Mouse (Mus musculus): ENCODE data around the gene Ipcef1. TPM values are rescaled to one million over a fixed set of nuclear protein-coding genes. Genes with fewer than 3 reads are reported as not detected.

The Ipcef1 gene
- polyA plus RNA-seq, 1 experiment from 2014 or later = 1.1 TPM

DNA sequence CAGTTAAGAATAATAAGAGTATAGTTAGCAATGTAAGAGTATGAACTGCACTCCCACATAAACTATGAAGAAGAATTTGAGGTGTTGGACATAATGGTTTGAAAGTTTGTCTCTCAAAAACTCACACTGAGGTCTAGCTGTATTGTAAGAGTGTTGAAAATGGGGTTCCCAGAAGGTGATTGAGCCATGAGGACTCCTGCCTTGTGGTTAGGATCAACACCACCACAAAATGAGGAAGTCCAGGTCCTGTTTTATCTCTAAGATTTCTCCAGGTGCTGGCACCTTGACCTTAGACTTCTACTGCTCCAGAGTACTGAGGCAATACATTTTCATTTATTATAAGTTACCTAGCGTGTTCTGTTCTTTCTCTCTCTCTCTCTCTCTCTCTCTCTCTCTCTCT, 178.4 kb downstream of the Ipcef1 start:
- Histone ChIP-seq H3K27me3 (ENCODE audit: control insufficient read depth, insufficient read depth, low read length) (no peaks in the 10 kb centered on the region), H3K9me3 (ENCODE audit: control insufficient read depth, low read length) (peaks cover 7% of the 10 kb centered on the region; the same call in 1 of the 2 replicates), H3K9ac (replicated peaks; ENCODE audit: low read length) (no peak overlapping the region), H3K4me3 (replicated peaks; ENCODE audit: low read depth, low read length) (no peak overlapping the region), H3K4me1 (ENCODE audit: control insufficient read depth, insufficient read depth, low read length) (no peaks in the 10 kb centered on the region), H3K36me3 (ENCODE audit: control insufficient read depth, insufficient read depth, low read length) (no peaks in the 10 kb centered on the region), H3K27ac (replicated peaks; ENCODE audit: low read depth, low read length) (no peak overlapping the region), H3K4me2 (ENCODE audit: low read length) (no peak overlapping the region)
- DNase-seq = no peak
- no peak for ATAC-seq (ENCODE audit: low FRiP score, low TSS enrichment)
- WGBS = 77% methylated on average over 1 of the region's 1 CpGs

- H3K27me3 ChIP-seq (ENCODE audit: control insufficient read depth, insufficient read depth, low read length) = no peaks in the 10 kb centered on the region
- H3K4me2 ChIP-seq (ENCODE audit: low read length) = no peak overlapping the region
- 84% methylated on average over 7 of the region's 7 CpGs for WGBS
- H3K9me3 ChIP-seq (ENCODE audit: control insufficient read depth, low read length) = peaks cover 8% of the 10 kb centered on the region; the same call in 1 of the 2 replicates
- ATAC-seq (ENCODE audit: low FRiP score, low TSS enrichment) (no peak), DNase-seq (no peak)
- H3K27ac ChIP-seq (replicated peaks; ENCODE audit: low read depth, low read length) = no peak overlapping the region
- no peaks in the 10 kb centered on the region for H3K4me1 ChIP-seq (ENCODE audit: control insufficient read depth, insufficient read depth, low read length)
- no peak overlapping the region for H3K4me3 ChIP-seq (replicated peaks; ENCODE audit: low read depth, low read length)
- H3K9ac ChIP-seq (replicated peaks; ENCODE audit: low read length) = no peak overlapping the region
- H3K36me3 ChIP-seq (ENCODE audit: control insufficient read depth, insufficient read depth, low read length) = no peaks in the 10 kb centered on the region
These were observed 180.7 kb downstream of the Ipcef1 start for GRCm38 (mm10) chr10:6871418-6872072.

- DNase-seq = no peak
- no peaks in the 10 kb centered on the region for H3K4me1 ChIP-seq (ENCODE audit: control insufficient read depth, insufficient read depth, low read length)
- no peak for ATAC-seq (ENCODE audit: low FRiP score, low TSS enrichment)
- no peaks in the 10 kb centered on the region for H3K27me3 ChIP-seq (ENCODE audit: control insufficient read depth, insufficient read depth, low read length)
- H3K9me3 ChIP-seq (ENCODE audit: control insufficient read depth, low read length) = no peaks in the 10 kb centered on the region
- H3K9ac ChIP-seq (replicated peaks; ENCODE audit: low read length) = no peak overlapping the region
- no peak overlapping the region for H3K4me2 ChIP-seq (ENCODE audit: low read length)
- H3K27ac ChIP-seq (replicated peaks; ENCODE audit: low read depth, low read length) = no peak overlapping the region
- WGBS = 66% methylated on average over 3 of the region's 3 CpGs
- no peaks in the 10 kb centered on the region for H3K36me3 ChIP-seq (ENCODE audit: control insufficient read depth, insufficient read depth, low read length)
- no peak overlapping the region for H3K4me3 ChIP-seq (replicated peaks; ENCODE audit: low read depth, low read length)
These were observed 196.5 kb downstream of the Ipcef1 start for GRCm38 (mm10) chr10:6855812-6856211.

DNA sequence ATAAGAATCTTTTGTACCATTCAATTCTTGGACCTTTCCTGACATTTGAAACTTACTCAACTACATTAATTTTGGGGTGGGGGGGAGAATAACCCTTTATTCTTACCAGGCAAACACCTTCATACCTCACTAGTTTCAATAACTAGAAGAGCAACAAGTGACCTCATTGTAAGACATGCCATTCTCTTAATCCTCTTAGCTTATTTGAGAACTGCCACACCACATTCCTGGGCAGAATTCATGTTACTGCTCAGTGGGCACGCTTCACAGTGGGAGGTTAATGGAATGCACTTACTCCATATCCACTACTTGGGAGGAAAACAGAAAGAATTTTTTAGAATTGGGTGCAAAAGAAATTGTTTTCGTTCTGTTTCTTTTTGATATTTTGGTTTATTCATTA, 203.4 kb downstream of the Ipcef1 start:
- Histone ChIP-seq H3K9me3 (ENCODE audit: control insufficient read depth, low read length) (no peaks in the 10 kb centered on the region), H3K36me3 (ENCODE audit: control insufficient read depth, insufficient read depth, low read length) (no peaks in the 10 kb centered on the region), H3K4me3 (replicated peaks; ENCODE audit: low read depth, low read length) (no peak overlapping the region), H3K4me2 (ENCODE audit: low read length) (no peak overlapping the region), H3K27ac (replicated peaks; ENCODE audit: low read depth, low read length) (no peak overlapping the region), H3K9ac (replicated peaks; ENCODE audit: low read length) (no peak overlapping the region), H3K27me3 (ENCODE audit: control insufficient read depth, insufficient read depth, low read length) (no peaks in the 10 kb centered on the region), H3K4me1 (ENCODE audit: control insufficient read depth, insufficient read depth, low read length) (no peaks in the 10 kb centered on the region)
- peak; percentile 28 for DNase-seq
- 35% methylated on average over 2 of the region's 2 CpGs for WGBS
- no peak for ATAC-seq (ENCODE audit: low FRiP score, low TSS enrichment)

GRCm38 (mm10) chr10:6848162-6848754, 204.0 kb downstream of the Ipcef1 start:
- no peak for ATAC-seq (ENCODE audit: low FRiP score, low TSS enrichment)
- no peak for DNase-seq
- Histone ChIP-seq H3K4me1 (ENCODE audit: control insufficient read depth, insufficient read depth, low read length) (no peaks in the 10 kb centered on the region), H3K9me3 (ENCODE audit: control insufficient read depth, low read length) (no peaks in the 10 kb centered on the region), H3K4me2 (ENCODE audit: low read length) (no peak overlapping the region), H3K27me3 (ENCODE audit: control insufficient read depth, insufficient read depth, low read length) (no peaks in the 10 kb centered on the region), H3K4me3 (replicated peaks; ENCODE audit: low read depth, low read length) (no peak overlapping the region), H3K36me3 (ENCODE audit: control insufficient read depth, insufficient read depth, low read length) (no peaks in the 10 kb centered on the region), H3K9ac (replicated peaks; ENCODE audit: low read length) (no peak overlapping the region), H3K27ac (replicated peaks; ENCODE audit: low read depth, low read length) (no peak overlapping the region)
- WGBS = 22% methylated on average over 7 of the region's 7 CpGs

- no peak overlapping the region for H3K9ac ChIP-seq (replicated peaks; ENCODE audit: low read length)
- WGBS = 58% methylated on average over 1 of the region's 1 CpGs
- H3K4me3 ChIP-seq (replicated peaks; ENCODE audit: low read depth, low read length) = no peak overlapping the region
- H3K9me3 ChIP-seq (ENCODE audit: control insufficient read depth, low read length) = no peaks in the 10 kb centered on the region
- ATAC-seq (ENCODE audit: low FRiP score, low TSS enrichment) (no peak), DNase-seq (peak; percentile 12)
- no peaks in the 10 kb centered on the region for H3K36me3 ChIP-seq (ENCODE audit: control insufficient read depth, insufficient read depth, low read length)
- no peaks in the 10 kb centered on the region for H3K27me3 ChIP-seq (ENCODE audit: control insufficient read depth, insufficient read depth, low read length)
- H3K4me2 ChIP-seq (ENCODE audit: low read length) = no peak overlapping the region
- H3K27ac ChIP-seq (replicated peaks; ENCODE audit: low read depth, low read length) = no peak overlapping the region
- no peaks in the 10 kb centered on the region for H3K4me1 ChIP-seq (ENCODE audit: control insufficient read depth, insufficient read depth, low read length)
These were observed 206.0 kb downstream of the Ipcef1 start for GRCm38 (mm10) chr10:6846283-6846682.

DNA sequence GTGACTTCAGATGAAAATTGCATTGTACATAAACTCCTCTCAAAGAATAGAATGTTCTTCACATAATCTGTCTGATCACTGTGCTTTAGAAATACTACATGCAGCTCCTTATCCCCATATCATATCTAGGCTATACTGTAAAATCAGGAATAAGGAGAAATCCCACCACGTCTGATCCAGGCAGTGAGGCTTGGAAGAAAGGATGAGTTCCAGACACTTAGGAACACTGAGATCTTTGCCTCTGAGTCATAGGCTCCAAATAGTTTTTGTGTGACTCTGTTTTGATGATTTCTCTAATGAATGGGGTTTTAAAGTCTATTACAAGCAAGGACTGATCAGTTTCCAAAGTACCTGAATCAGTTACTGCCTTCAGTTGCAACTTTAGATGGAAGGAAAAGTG, 210.1 kb downstream of the Ipcef1 start:
- Histone ChIP-seq H3K27ac (replicated peaks; ENCODE audit: low read depth, low read length) (no peak overlapping the region), H3K4me2 (ENCODE audit: low read length) (no peak overlapping the region), H3K27me3 (ENCODE audit: control insufficient read depth, insufficient read depth, low read length) (no peaks in the 10 kb centered on the region), H3K9me3 (ENCODE audit: control insufficient read depth, low read length) (no peaks in the 10 kb centered on the region), H3K4me1 (ENCODE audit: control insufficient read depth, insufficient read depth, low read length) (no peaks in the 10 kb centered on the region), H3K4me3 (replicated peaks; ENCODE audit: low read depth, low read length) (no peak overlapping the region), H3K36me3 (ENCODE audit: control insufficient read depth, insufficient read depth, low read length) (no peaks in the 10 kb centered on the region), H3K9ac (replicated peaks; ENCODE audit: low read length) (no peak overlapping the region)
- ATAC-seq (ENCODE audit: low FRiP score, low TSS enrichment) (no peak), DNase-seq (no peak)
- WGBS = 87% methylated on average over 1 of the region's 1 CpGs

All from midbrain, embryonic 14.5 days (tissue).